Mouse (Mus musculus) heart, embryonic 10.5 days (tissue): Measurements from ENCODE around the gene Gcnt1. TPM values are rescaled to one million over a fixed set of nuclear protein-coding genes. Genes with fewer than 3 reads are reported as not detected.

Source experiments
- DNase-seq: peaks from one replicate; pipeline ENCODE4 v3.0.0-alpha.2; 2017; ENCODE audit warnings: low spot score
- H3K27ac ChIP-seq: fragments of 300-500 bp; sonication (generic); 2 replicates; pipeline ENCODE4 v1.5.1; 2016; ENCODE audit warnings: mild to moderate bottlenecking
- H3K27me3 ChIP-seq: fragments of 300-500 bp; sonication (generic); 2 replicates; pipeline ENCODE4 v1.6.1; 2016; ENCODE audit warnings: mild to moderate bottlenecking; ENCODE audit not compliant: poor library complexity, insufficient read depth, severe bottlenecking
- H3K36me3 ChIP-seq: fragments of 300-500 bp; sonication (generic); 2 replicates; pipeline ENCODE4 v1.6.1; 2016; ENCODE audit warnings: mild to moderate bottlenecking, moderate library complexity
- H3K4me1 ChIP-seq: fragments of 300-500 bp; sonication (generic); 2 replicates; pipeline ENCODE4 v1.6.1; 2016; ENCODE audit warnings: mild to moderate bottlenecking
- H3K4me3 ChIP-seq: fragments of 300-500 bp; sonication (generic); 2 replicates; pipeline ENCODE4 v1.5.1; 2016; ENCODE audit warnings: mild to moderate bottlenecking, moderate library complexity
- H3K9me3 ChIP-seq: fragments of 300-500 bp; sonication (generic); 2 replicates; pipeline ENCODE4 v1.6.1; 2016; ENCODE audit warnings: mild to moderate bottlenecking, moderate library complexity
- WGBS: fragments of 180-500 bp; shearing (Covaris S2); methylation state at CpG from one replicate; pipeline ENCODE4 v1.1.7; 2016; 5-methylcytosine and 5-hydroxymethylcytosine counted together
- polyA plus RNA-seq: library from polyadenylated mRNA; unstranded; fragments of >200 nt; fragmentation: Nextera tagmentation; extraction: Ambion mirVana; gene quantifications from 2 replicates; pipeline ENCODE4 v1.2.1, GENCODE M21; 2016

The Gcnt1 gene
- polyA plus RNA-seq, 1 experiment from 2014 or later, result 7.7 TPM

- Histone ChIP-seq H3K27me3 (peaks cover 2% of the 10 kb centered on the region; the same call in 1 of the 2 replicates), H3K4me1 (peaks cover 20% of the 10 kb centered on the region), H3K9me3 (no peaks in the 10 kb centered on the region), H3K36me3 (no peaks in the 10 kb centered on the region), H3K4me3 (no peak overlapping the region), H3K27ac (no peak overlapping the region)
- 72% methylated on average over 14 of the region's 14 CpGs for WGBS
- no peak for DNase-seq
Observed at GRCm38 (mm10) chr19:17359315-17359890, 13.2 kb downstream of the Gcnt1 start.

DNA sequence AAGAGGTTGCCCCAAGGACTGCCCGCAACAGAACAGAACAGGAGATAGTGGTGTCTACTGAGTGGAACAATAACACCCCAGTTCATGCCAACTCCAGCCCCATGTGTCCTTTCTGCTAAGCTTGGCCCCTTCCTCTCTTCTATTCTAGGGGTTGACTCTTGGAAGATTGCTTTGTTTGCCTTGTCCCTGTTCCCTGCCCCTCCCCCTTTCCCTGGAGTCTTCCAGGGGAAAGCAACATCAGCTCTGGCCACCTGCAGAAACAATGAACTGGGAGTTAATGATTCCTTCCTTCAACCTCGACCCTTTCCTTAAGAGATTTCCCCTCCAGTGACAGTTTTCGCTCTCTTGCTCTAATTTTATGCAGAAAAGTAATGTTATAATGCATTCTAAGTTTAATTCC lies 15.3 kb downstream of the Gcnt1 start:
- WGBS, result 52% methylated on average over 3 of the region's 3 CpGs
- DNase-seq, result no peak
- no peaks in the 10 kb centered on the region for H3K36me3 ChIP-seq
- peaks cover 2% of the 10 kb centered on the region; the same call in 1 of the 2 replicates for H3K27me3 ChIP-seq
- H3K27ac ChIP-seq, result no peak overlapping the region
- H3K9me3 ChIP-seq, result no peaks in the 10 kb centered on the region
- H3K4me3 ChIP-seq, result no peak overlapping the region
- H3K4me1 ChIP-seq, result peaks cover 22% of the 10 kb centered on the region

- Histone ChIP-seq H3K27ac (no peak overlapping the region), H3K36me3 (no peaks in the 10 kb centered on the region), H3K4me3 (no peak overlapping the region), H3K27me3 (peaks cover 2% of the 10 kb centered on the region; the same call in 1 of the 2 replicates), H3K9me3 (no peaks in the 10 kb centered on the region), H3K4me1 (peaks cover 22% of the 10 kb centered on the region)
- WGBS, result 64% methylated on average over 6 of the region's 6 CpGs
- DNase-seq, result no peak
Observed at GRCm38 (mm10) chr19:17356932-17357331, 15.7 kb downstream of the Gcnt1 start.

- Histone ChIP-seq H3K9me3 (no peaks in the 10 kb centered on the region), H3K4me3 (peak overlapping the region; percentile 67), H3K27ac (peak overlapping the region; percentile 76), H3K27me3 (peaks cover 2% of the 10 kb centered on the region; the same call in 1 of the 2 replicates), H3K4me1 (peaks cover 24% of the 10 kb centered on the region), H3K36me3 (no peaks in the 10 kb centered on the region)
- WGBS, result 1% methylated on average over 50 of the region's 50 CpGs
- DNase-seq, result peak; percentile 94
Observed at GRCm38 (mm10) chr19:17355950-17356867, 16.4 kb downstream of the Gcnt1 start.

GRCm38 (mm10) chr19:17355361-17355760 lies 17.3 kb downstream of the Gcnt1 start:
- Histone ChIP-seq H3K27ac (no peak overlapping the region), H3K4me1 (peaks cover 22% of the 10 kb centered on the region), H3K4me3 (peak overlapping the region; percentile 67), H3K27me3 (peaks cover 2% of the 10 kb centered on the region; the same call in 1 of the 2 replicates), H3K9me3 (no peaks in the 10 kb centered on the region), H3K36me3 (no peaks in the 10 kb centered on the region)
- DNase-seq, result no peak
- WGBS, result 21% methylated on average over 4 of the region's 4 CpGs

GRCm38 (mm10) chr19:17354797-17355196 lies 17.8 kb downstream of the Gcnt1 start:
- Histone ChIP-seq H3K9me3 (no peaks in the 10 kb centered on the region), H3K27me3 (peaks cover 2% of the 10 kb centered on the region; the same call in 1 of the 2 replicates), H3K36me3 (no peaks in the 10 kb centered on the region), H3K4me3 (peak overlapping the region; percentile 67), H3K27ac (peak overlapping the region; percentile 39; the same call in 1 of the 2 replicates), H3K4me1 (peaks cover 27% of the 10 kb centered on the region)
- no peak for DNase-seq
- 15% methylated on average over 4 of the region's 4 CpGs for WGBS

GRCm38 (mm10) chr19:17354362-17354761 lies 18.3 kb downstream of the Gcnt1 start:
- H3K36me3 ChIP-seq, result no peaks in the 10 kb centered on the region
- H3K4me1 ChIP-seq, result peaks cover 31% of the 10 kb centered on the region
- H3K27me3 ChIP-seq, result peaks cover 2% of the 10 kb centered on the region; the same call in 1 of the 2 replicates
- H3K27ac ChIP-seq, result peak overlapping the region; percentile 39; the same call in 1 of the 2 replicates
- 44% methylated on average over 4 of the region's 4 CpGs for WGBS
- no peaks in the 10 kb centered on the region for H3K9me3 ChIP-seq
- DNase-seq, result no peak
- peak overlapping the region; percentile 0; the same call in 1 of the 2 replicates for H3K4me3 ChIP-seq

GRCm38 (mm10) chr19:17353727-17354126 lies 18.9 kb downstream of the Gcnt1 start:
- WGBS, result 76% methylated on average over 8 of the region's 8 CpGs
- Histone ChIP-seq H3K9me3 (no peaks in the 10 kb centered on the region), H3K36me3 (no peaks in the 10 kb centered on the region), H3K27ac (no peak overlapping the region), H3K4me3 (no peak overlapping the region), H3K4me1 (peaks cover 31% of the 10 kb centered on the region), H3K27me3 (peaks cover 2% of the 10 kb centered on the region; the same call in 1 of the 2 replicates)
- no peak for DNase-seq

DNA sequence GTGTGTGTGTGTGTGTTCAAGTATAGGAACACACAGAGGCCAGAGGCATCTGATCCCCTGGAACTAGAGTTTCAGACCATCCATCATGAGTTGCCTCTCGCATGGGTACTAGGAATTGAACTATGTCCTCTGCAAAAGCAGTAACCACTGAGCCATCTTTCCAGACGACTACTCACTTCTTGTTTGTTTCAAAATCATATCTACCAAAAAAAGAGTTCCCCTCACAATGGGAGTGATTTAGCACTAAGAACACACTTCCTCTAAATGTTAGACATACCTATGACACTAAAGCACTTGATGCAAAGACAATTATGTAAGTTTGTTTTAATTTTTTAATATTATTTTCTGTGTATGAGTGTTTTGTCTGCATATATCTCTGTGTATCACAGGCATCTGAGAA lies 24.8 kb downstream of the Gcnt1 start:
- Histone ChIP-seq H3K27ac (no peak overlapping the region), H3K4me1 (peaks cover 14% of the 10 kb centered on the region; the same call in 1 of the 2 replicates), H3K27me3 (no peaks in the 10 kb centered on the region), H3K9me3 (no peaks in the 10 kb centered on the region), H3K4me3 (no peak overlapping the region), H3K36me3 (no peaks in the 10 kb centered on the region)
- DNase-seq, result no peak
- WGBS, result 82% methylated on average over 2 of the region's 2 CpGs

DNA sequence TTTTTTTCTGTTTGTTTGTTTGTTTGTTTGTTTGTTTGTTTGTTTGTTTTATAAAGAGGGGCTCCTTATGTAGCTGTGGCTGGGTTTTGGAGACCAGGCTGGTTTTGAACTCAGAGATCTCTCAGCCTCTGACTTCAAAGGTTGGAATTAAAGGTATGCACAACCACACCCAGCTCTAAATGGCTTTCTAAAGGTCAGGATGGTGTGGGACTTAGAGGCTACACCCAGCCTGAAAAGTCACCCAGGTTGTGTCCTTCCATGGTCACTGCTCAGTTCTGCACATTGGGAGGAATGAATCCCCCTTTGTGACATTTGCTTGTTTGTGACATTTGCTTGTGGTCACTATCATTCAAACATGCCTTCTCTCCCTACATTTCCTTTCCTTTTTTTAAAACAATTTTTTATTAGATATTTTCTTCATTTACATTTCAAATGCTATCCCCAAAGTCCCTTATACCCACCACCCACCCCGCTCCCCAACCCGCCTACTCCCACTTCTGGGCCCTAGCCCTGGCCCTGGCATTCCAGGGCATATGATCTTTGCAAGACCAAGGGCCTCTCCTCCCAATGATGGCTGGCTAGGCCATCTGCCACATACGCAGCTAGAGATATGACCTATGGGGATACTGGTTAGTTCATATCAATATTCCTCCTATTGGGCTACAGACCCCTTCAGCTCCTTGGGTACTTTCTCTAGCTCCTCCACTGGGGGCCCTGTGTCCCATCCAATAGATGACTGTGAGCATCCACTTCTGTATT lies 25.7 kb downstream of the Gcnt1 start:
- no peak overlapping the region for H3K4me3 ChIP-seq
- WGBS, result 95% methylated on average over 3 of the region's 3 CpGs
- H3K4me1 ChIP-seq, result peaks cover 14% of the 10 kb centered on the region; the same call in 1 of the 2 replicates
- H3K36me3 ChIP-seq, result no peaks in the 10 kb centered on the region
- H3K27ac ChIP-seq, result no peak overlapping the region
- H3K9me3 ChIP-seq, result no peaks in the 10 kb centered on the region
- DNase-seq, result no peak
- no peaks in the 10 kb centered on the region for H3K27me3 ChIP-seq

DNA sequence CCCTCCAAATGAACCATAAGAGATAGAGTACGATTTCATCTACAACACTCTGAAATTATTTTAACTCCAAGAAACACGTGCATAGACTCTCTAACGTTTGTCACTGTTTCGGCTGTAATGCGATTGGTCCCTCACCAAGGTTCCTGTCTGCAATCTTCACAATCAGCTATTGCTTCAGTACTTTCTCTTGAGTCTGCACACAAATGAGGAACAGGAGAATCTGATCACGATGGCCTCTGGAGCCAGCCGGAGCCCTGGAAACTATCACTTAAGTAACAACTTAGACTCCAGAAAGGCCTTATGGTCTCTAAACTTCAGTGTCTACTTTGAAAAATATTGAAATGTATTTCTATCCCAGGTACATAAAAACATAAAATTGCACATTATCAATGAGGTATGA lies 27.8 kb downstream of the Gcnt1 start:
- H3K36me3 ChIP-seq, result no peaks in the 10 kb centered on the region
- no peak for DNase-seq
- no peaks in the 10 kb centered on the region for H3K27me3 ChIP-seq
- no peak overlapping the region for H3K4me3 ChIP-seq
- 86% methylated on average over 7 of the region's 7 CpGs for WGBS
- H3K9me3 ChIP-seq, result no peaks in the 10 kb centered on the region
- H3K27ac ChIP-seq, result no peak overlapping the region
- H3K4me1 ChIP-seq, result peaks cover 4% of the 10 kb centered on the region; the same call in 1 of the 2 replicates

DNA sequence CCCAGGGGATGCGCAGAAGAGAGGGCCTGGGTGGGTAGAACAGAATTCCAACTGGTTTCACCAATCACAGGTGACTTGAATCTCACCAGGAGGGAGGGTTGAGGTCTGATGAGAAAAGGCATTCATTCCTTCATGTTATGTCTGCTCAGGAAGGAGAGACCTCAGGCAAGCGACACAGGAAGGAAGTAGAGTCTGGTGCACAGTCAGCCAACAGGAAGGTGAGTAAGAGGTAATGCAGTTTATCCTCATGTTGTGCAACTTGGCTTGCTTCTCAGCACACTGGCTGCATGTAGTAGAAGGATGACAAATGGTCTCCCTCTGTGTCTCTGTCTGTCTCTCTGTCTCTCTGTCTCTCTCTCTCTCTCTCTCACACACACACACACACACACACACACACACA lies 33.1 kb downstream of the Gcnt1 start:
- WGBS, result 78% methylated on average over 2 of the region's 2 CpGs
- Histone ChIP-seq H3K36me3 (no peaks in the 10 kb centered on the region), H3K27ac (no peak overlapping the region), H3K4me1 (peaks cover 19% of the 10 kb centered on the region; the same call in 1 of the 2 replicates), H3K27me3 (no peaks in the 10 kb centered on the region), H3K4me3 (no peak overlapping the region), H3K9me3 (no peaks in the 10 kb centered on the region)
- DNase-seq, result no peak
